Mouse (Mus musculus) neural tube, embryonic 11.5 days (tissue): ENCODE measurements at regions not wholly inside any gene's neighbourhood (a gene's known extent, or its start where the extent isn't known, plus 50 kb on each side); places are given as distances from the start of the nearest gene placed in this dataset.

Experiments
- ATAC-seq: fragments of 200-750 bp; cut with Nextera tagmentation; 2 replicates; pipeline ENCODE4 v1.8.0; 2017; ENCODE audit warnings: moderate number of reproducible peaks, mild to moderate bottlenecking, moderate TSS enrichment, moderate library complexity; ENCODE audit not compliant: insufficient read depth, low FRiP score, low TSS enrichment
- DNase-seq: peaks from one replicate; pipeline ENCODE4 v3.0.0-alpha.2; 2015; ENCODE audit warnings: low spot score
- H3K27ac ChIP-seq: fragments of 300-500 bp; sonication (generic); 2 replicates; pipeline ENCODE4 v1.5.1; 2014; ENCODE audit warnings: low read depth, mild to moderate bottlenecking, low read length
- H3K27me3 ChIP-seq: fragments of 300-500 bp; sonication (generic); 2 replicates; pipeline ENCODE4 v1.6.1; 2014; ENCODE audit warnings: mild to moderate bottlenecking, low read length, mixed read lengths; ENCODE audit not compliant: control insufficient read depth, insufficient read depth
- H3K36me3 ChIP-seq: fragments of 300-500 bp; sonication (generic); 2 replicates; pipeline ENCODE4 v1.6.1; 2014; ENCODE audit warnings: mild to moderate bottlenecking, low read length, moderate library complexity, mixed read lengths; ENCODE audit not compliant: control insufficient read depth, insufficient read depth
- H3K4me1 ChIP-seq: fragments of 300-500 bp; sonication (generic); 2 replicates; pipeline ENCODE4 v1.6.1; 2014; ENCODE audit warnings: low read length, mixed read lengths; ENCODE audit not compliant: control insufficient read depth, insufficient read depth
- H3K4me2 ChIP-seq: fragments of 300-500 bp; sonication (generic); 2 replicates; pipeline ENCODE4 v1.6.1; 2014; ENCODE audit warnings: low read depth, mild to moderate bottlenecking, moderate library complexity
- H3K4me3 ChIP-seq: fragments of 300-500 bp; sonication (generic); 2 replicates; pipeline ENCODE4 v1.5.1; 2014; ENCODE audit warnings: low read depth, low read length
- H3K9ac ChIP-seq: fragments of 300-500 bp; sonication (generic); 2 replicates; pipeline ENCODE4 v1.6.1; 2014; ENCODE audit warnings: mild to moderate bottlenecking, low read length
- H3K9me3 ChIP-seq: fragments of 300-500 bp; sonication (generic); 2 replicates; pipeline ENCODE4 v1.6.1; 2016; ENCODE audit warnings: low read length; ENCODE audit not compliant: control insufficient read depth
- WGBS: fragments of 180-500 bp; shearing (Covaris S2); extraction: QIAGEN DNeasy Blood & Tissue Kit; methylation state at CpG from one replicate; pipeline ENCODE4 v1.1.7; 2014; 5-methylcytosine and 5-hydroxymethylcytosine counted together

DNA sequence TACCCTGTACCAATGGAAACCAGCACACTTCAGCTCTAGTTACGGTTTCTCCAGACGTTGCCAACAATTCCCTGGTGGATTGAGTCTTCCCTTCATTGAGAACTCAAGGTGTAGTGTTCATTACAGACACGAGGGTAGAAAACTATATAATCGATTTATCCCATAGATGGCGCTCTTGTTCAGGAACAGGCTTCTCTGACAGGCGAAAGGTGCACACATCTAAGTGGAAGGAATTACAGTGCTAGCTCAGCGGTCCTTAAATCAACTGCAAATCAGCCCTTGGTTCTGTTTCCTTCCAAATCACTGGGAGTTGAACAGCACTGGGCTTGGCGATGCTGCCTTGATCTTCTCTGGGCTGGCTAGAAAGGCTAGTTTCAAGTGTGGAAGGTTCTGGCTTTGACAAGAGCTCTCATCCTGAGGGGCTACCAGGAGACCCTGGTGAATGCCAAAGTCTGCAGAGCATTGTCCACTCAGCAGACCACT lies 161.1 kb downstream of the March11 start:
- peak; percentile 76; the same call in 1 of the 2 replicates for ATAC-seq
- Histone ChIP-seq H3K36me3 (no peaks in the 10 kb centered on the region), H3K4me3 (no peak overlapping the region), H3K4me2 (no peak overlapping the region), H3K9me3 (no peaks in the 10 kb centered on the region), H3K4me1 (no peaks in the 10 kb centered on the region), H3K27ac (no peak overlapping the region), H3K27me3 (no peaks in the 10 kb centered on the region), H3K9ac (no peak overlapping the region)
- peak; percentile 46 for DNase-seq
- WGBS = 11% methylated on average over 8 of the region's 8 CpGs

DNA sequence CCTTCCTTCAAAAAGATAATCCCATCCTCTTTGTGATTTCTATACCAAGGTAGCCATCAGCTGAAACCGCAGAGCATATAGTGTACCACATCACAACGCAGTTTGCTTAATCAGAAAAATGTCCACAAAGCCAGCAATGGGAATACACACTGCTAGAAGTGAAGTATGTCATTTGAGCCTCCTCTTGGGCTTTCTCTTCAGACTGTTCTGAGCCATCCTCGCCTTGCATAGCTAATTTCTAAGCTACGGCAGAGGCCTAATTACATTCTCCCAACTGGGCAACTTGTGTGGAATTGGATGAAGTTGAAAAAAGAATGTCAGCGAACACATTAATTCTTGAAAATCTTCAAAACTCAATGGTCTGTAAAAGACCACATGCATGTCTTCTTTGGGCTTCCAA lies 178.5 kb downstream of the March11 start:
- H3K4me2 ChIP-seq = no peak overlapping the region
- H3K9me3 ChIP-seq = no peaks in the 10 kb centered on the region
- no peaks in the 10 kb centered on the region for H3K27me3 ChIP-seq
- no peak overlapping the region for H3K27ac ChIP-seq
- ATAC-seq = no peak
- no peaks in the 10 kb centered on the region for H3K4me1 ChIP-seq
- H3K9ac ChIP-seq = no peak overlapping the region
- H3K36me3 ChIP-seq = no peaks in the 10 kb centered on the region
- WGBS = 87% methylated on average over 5 of the region's 5 CpGs
- H3K4me3 ChIP-seq = no peak overlapping the region
- no peak for DNase-seq
